In genomic region chr6:94169581-94170194, GRCm38 (mm10) we compare ENCODE assay signal across 18 mouse cellular contexts.
A peak's percentile ranks its signal among the peaks of the same experiment; 100 is the strongest.
DNase-seq lines count a peak whose midpoint lies in the region; ATAC-seq and TF ChIP-seq lines count a peak whose summit lies in the region.
"Had no signal": no experiment of that assay in that cellular context is flagged by ENCODE, and none has a peak within 500 bp of the region (broad histone marks: within the 10 kb centered on the region; RNA-seq: fewer than 3 reads in every experiment).

No protein-coding gene starts in this region.

- 58% methylated on average over 9 of the region's 9 CpGs for WGBS in cerebellum, adult 2 months
- 62% methylated on average over 9 of the region's 9 CpGs for WGBS in stomach, embryonic 16.5 days
- 91% methylated on average over 9 of the region's 9 CpGs for WGBS in midbrain, embryonic 14.5 days

- ATAC-seq in stomach, embryonic 16.5 days (ENCODE audit: insufficient read depth, low FRiP score): no peak; the same call in 1 of the 2 replicates
- no peak for ATAC-seq in midbrain, embryonic 14.5 days (ENCODE audit: low FRiP score, low TSS enrichment)
- ATAC-seq: forebrain, embryonic 14.5 days had no signal

- no peak overlapping the region for H3K27ac ChIP-seq in cerebellum, adult 2 months (ENCODE audit: insufficient read depth, low read length)
- H3K27ac ChIP-seq in stomach, embryonic 16.5 days (ENCODE audit: low read length): peak overlapping the region; percentile 44
- H3K27ac ChIP-seq in midbrain, embryonic 14.5 days (replicated peaks; ENCODE audit: low read depth, low read length): no peak overlapping the region
- H3K27ac ChIP-seq: embryonic facial prominence, embryonic 12.5 days; hindbrain, embryonic 15.5 days; limb, embryonic 12.5 days; midbrain, embryonic 10.5 days had no signal

- no peak for TF ChIP-seq POLR2A in cerebellum, adult 2 months (IDR thresholded peaks at IDR 0.05; ENCODE audit: borderline replicate concordance, insufficient read depth, low read length)

- H3K27me3 ChIP-seq in cerebellum, adult 2 months (ENCODE audit: control insufficient read depth, insufficient read depth, low read length): no peaks in the 10 kb centered on the region
- H3K27me3 ChIP-seq in stomach, embryonic 16.5 days (ENCODE audit: control insufficient read depth, insufficient read depth, low read length): no peaks in the 10 kb centered on the region
- no peaks in the 10 kb centered on the region for H3K27me3 ChIP-seq in midbrain, embryonic 14.5 days (ENCODE audit: control insufficient read depth, insufficient read depth, low read length)
- H3K27me3 ChIP-seq: embryonic facial prominence, embryonic 12.5 days; hindbrain, embryonic 15.5 days; limb, embryonic 12.5 days had no signal

- no peak overlapping the region for H3K4me2 ChIP-seq in stomach, embryonic 16.5 days (ENCODE audit: low read depth, low read length)
- no peak overlapping the region for H3K4me2 ChIP-seq in midbrain, embryonic 14.5 days (ENCODE audit: low read length)
- H3K4me2 ChIP-seq: embryonic facial prominence, embryonic 12.5 days; hindbrain, embryonic 15.5 days; limb, embryonic 12.5 days had no signal

- DNase-seq in cerebellum, adult 2 months: peak in 1 of 2 experiments; percentile 32
- no peak for DNase-seq in cerebellum, adult 11-12 months
- DNase-seq in kidney, adult 18-20 months: peak; percentile 31
- DNase-seq in kidney, postnatal 4 days: no peak
- DNase-seq in heart, postnatal 4 days: peak; percentile 36
- DNase-seq in ovary, postnatal 14 days (ENCODE audit: low spot score): no peak
- no peak for DNase-seq in midbrain, embryonic 14.5 days
- DNase-seq: adrenal gland, postnatal 10 days; B cell, adult 2 months; gastrocnemius, postnatal 14 days; lung, postnatal 10 days; thymus, postnatal 25 days had no signal

- peak; percentile 18; the same call in 1 of the 2 replicates for TF ChIP-seq CTCF in cerebellum, adult 2 months (IDR thresholded peaks at IDR 0.05; ENCODE audit: borderline replicate concordance, insufficient read depth, low read depth, low read length)

- H3K4me1 ChIP-seq in cerebellum, adult 2 months (ENCODE audit: control insufficient read depth, insufficient read depth, low read length): no peaks in the 10 kb centered on the region
- peaks cover 11% of the 10 kb centered on the region for H3K4me1 ChIP-seq in stomach, embryonic 16.5 days (ENCODE audit: control insufficient read depth, insufficient read depth, low read length)
- H3K4me1 ChIP-seq in midbrain, embryonic 14.5 days (ENCODE audit: control insufficient read depth, insufficient read depth, low read length): 0 out of 2 replicates have a peak, but pooled peaks cover 4% of the 10 kb centered on the region
- H3K4me1 ChIP-seq: hindbrain, embryonic 15.5 days had no signal

- no peaks in the 10 kb centered on the region for H3K36me3 ChIP-seq in stomach, embryonic 16.5 days (ENCODE audit: control insufficient read depth, insufficient read depth, low read length)
- H3K36me3 ChIP-seq in midbrain, embryonic 14.5 days (ENCODE audit: control insufficient read depth, insufficient read depth, low read length): no peaks in the 10 kb centered on the region
- H3K36me3 ChIP-seq: embryonic facial prominence, embryonic 12.5 days; hindbrain, embryonic 15.5 days; limb, embryonic 12.5 days; midbrain, embryonic 10.5 days had no signal

- no peaks in the 10 kb centered on the region for H3K9me3 ChIP-seq in stomach, embryonic 16.5 days (replicated peaks; ENCODE audit: control insufficient read depth, low read length)
- no peaks in the 10 kb centered on the region for H3K9me3 ChIP-seq in midbrain, embryonic 14.5 days (ENCODE audit: control insufficient read depth, low read length)
- H3K9me3 ChIP-seq: embryonic facial prominence, embryonic 12.5 days; hindbrain, embryonic 15.5 days; limb, embryonic 12.5 days; midbrain, embryonic 10.5 days had no signal

- no peak overlapping the region for H3K4me3 ChIP-seq in cerebellum, adult 2 months (replicated peaks; ENCODE audit: insufficient read depth, low read depth, low read length)
- no peak overlapping the region for H3K4me3 ChIP-seq in stomach, embryonic 16.5 days (replicated peaks; ENCODE audit: low read length)
- H3K4me3 ChIP-seq in midbrain, embryonic 14.5 days (replicated peaks; ENCODE audit: low read depth, low read length): no peak overlapping the region
- H3K4me3 ChIP-seq: embryonic facial prominence, embryonic 12.5 days; hindbrain, embryonic 15.5 days; limb, embryonic 12.5 days; midbrain, embryonic 10.5 days had no signal

- H3K9ac ChIP-seq in stomach, embryonic 16.5 days (ENCODE audit: low read length): no peak overlapping the region
- H3K9ac ChIP-seq in midbrain, embryonic 14.5 days (replicated peaks; ENCODE audit: low read length): no peak overlapping the region
- H3K9ac ChIP-seq: embryonic facial prominence, embryonic 12.5 days; hindbrain, embryonic 15.5 days; limb, embryonic 12.5 days had no signal

Comparison
In these comparisons a context has a peak if more than half of its experiments do, and no peak if none do; other contexts are left out.
1. DNase-seq: peak in kidney, adult 18-20 months (single experiment) and heart, postnatal 4 days (single experiment); none in cerebellum, adult 11-12 months (single experiment), kidney, postnatal 4 days (0 of 2), ovary, postnatal 14 days (single experiment) and midbrain, embryonic 14.5 days (single experiment).